Mouse (Mus musculus) monocyte, adult 5-6 weeks (primary cell): ENCODE measurements around the gene Tchhl1. TPM values are rescaled to one million over a fixed set of nuclear protein-coding genes. Genes with fewer than 3 reads are reported as not detected.

Experiments
- ATAC-seq: fragments of 153-309, 156-312 bp; replicated peaks from 2 replicates; pipeline ENCODE4 v1.8.0; 2017; ENCODE audit warnings: mild to moderate bottlenecking; ENCODE audit not compliant: low TSS enrichment, insufficient number of reproducible peaks, severe bottlenecking, poor library complexity, low FRiP score
- total RNA-seq: library from RNA; stranded (forward); fragments of 200-1000, 200-491, 200-594 nt; gene quantifications from 3 replicates; pipeline ENCODE4 v1.2.3, GENCODE M21; 2017

Tchhl1 gene
- total RNA-seq, 1 experiment from 2014 or later: not detected

DNA sequence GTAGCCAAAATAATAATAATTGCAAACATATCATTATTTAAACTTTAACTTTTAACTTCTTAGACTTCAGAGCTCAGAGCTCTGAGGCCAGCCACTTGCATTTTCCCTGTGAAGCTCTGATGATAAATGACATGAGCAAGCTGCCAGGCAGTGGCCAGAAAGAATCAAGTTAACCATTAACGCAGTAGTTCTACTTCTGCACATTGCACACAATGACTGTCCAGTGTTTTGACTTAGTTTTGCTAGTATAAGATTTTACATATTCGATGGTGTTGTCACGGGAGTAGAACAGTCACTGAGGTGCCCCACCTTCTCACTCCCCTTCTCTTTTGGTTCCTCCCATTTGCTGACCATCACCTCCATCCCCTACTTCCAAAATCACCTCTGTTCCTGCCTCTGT, 28.6 kb downstream of the Tchhl1 start:
- ATAC-seq: no peak

DNA sequence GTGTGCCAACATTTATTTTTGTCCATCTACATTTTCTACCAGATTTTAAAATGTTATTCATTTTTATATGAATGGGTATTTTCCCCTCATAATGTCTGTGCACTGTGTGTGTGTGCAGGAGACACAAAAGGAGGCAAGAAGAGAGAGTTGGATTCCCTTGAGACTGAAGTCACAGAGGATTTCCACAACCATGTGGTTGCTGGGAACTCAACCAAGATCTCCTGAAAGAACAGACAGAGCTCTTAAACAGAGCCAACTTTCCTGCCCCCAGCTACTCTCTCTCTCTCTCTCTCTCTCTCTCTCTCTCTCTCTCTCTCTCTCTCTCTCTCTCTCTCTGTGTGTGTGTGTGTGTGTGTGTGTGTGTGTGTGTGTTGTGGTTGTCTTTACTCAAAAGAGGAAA, 30.6 kb downstream of the Tchhl1 start:
- ATAC-seq: no peak

DNA sequence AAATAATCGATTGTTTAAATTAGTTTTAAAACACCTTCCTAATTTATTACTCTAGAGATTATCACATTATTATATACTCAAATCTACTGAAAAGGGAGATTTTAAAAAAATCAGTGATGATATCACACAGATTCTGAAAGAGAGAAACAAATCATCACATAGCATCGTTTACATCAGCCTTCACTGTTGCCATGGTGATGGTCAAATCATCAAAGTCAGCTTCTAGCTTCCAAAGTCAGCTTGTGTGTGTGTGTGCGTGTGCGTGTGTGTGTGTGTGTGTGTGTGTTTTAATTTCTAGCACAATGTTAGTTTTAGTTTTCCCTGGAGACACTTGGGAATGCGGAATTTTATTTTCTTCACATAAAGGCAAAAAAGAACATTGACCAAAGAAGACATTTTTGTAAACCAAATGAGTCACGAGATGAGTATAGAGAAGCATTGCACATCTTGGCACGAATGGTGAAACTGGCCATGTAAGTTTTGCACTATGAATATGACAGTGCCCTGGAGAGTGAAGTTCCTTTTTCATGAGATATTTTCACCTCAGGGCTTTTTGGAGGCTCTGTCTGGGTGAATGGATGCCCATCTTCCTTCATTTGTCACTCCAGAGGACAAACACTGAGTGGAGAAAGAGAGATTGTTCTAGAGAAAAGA, 36.1 kb downstream of the Tchhl1 start:
- ATAC-seq: no peak

DNA sequence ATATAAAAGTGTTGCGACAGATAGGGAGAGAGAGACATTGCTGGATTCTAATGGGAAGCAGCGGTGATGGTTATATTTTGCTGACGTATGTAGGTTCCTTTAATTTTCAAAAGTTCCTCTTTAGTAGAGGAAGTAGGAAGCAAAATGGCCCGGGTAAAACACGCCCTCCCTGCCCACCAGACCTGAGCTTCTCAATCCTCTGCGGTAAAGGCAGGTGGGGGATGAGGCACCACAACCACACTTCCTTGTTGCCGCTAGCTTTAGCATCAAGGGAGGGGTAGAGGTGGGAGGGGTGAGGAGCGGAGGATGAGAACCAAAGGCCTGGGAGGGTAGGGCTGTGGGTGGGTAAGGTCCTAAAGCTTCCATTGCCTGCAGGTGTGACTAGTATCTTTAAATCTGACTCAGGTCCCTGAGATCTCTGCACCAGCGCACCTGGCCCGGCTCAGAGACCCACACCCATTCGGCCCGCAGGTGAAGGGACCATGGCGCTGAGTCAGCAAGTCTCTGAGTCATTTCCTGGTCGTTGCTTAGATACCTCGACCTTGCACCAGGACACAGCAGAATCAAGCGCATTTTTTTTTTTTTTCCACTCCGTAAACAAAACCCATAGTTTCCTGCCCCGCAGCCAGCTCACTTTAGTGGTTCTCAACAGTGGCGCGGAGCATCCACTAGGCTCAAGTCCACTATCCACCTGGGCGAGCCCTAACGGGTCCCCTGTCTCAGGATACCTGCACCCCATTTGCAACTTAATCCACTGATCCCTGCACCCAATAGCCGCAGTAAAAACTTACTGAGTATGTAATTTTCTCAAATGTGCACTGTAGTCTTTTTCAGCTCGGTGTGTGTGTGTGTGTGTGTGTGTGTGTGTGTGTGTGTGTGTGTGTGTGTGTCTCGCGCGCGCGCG, 37.7 kb downstream of the Tchhl1 start:
- peak; percentile 98 for ATAC-seq

DNA sequence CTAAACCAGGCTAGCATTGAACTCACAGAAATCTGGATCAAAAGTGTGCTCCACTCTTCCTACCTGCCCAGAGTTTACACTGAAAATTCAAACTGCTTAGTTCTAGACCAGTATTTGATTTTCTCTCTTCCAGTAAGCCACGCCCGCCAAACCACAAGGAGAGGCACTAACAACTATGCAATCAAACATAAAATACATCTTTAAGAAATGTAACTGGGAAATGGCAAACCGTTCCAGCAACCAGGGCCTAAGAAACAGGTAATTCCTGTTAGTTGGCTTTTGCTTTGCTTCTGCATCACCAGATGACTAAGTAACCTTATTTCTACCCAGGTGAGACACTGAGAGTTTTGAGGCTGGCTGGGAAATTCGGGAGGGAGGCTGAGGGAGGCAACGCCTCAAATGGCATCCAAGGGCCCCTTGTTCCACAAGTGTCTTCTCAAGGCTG, 38.3 kb downstream of the Tchhl1 start:
- no peak for ATAC-seq

DNA sequence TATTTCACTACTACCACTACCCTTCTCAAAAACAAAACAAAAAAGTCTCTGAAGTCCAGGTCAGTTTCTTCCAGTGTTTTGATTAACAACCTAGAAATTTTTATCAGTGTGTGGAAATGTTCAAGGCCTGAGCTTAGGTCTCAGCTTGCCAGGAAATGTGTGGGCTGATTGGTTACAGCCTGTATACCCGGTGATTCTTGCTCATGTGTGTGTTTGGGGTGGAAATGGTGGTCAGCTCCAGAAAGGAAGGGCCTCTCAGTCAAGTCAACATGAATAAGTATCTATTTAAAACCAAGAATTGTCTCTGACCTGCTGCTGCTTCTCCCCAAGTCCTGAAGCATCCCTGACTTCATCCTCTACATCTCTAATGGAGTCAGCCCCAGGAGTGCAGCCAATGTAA, 40.7 kb downstream of the Tchhl1 start:
- ATAC-seq: no peak

DNA sequence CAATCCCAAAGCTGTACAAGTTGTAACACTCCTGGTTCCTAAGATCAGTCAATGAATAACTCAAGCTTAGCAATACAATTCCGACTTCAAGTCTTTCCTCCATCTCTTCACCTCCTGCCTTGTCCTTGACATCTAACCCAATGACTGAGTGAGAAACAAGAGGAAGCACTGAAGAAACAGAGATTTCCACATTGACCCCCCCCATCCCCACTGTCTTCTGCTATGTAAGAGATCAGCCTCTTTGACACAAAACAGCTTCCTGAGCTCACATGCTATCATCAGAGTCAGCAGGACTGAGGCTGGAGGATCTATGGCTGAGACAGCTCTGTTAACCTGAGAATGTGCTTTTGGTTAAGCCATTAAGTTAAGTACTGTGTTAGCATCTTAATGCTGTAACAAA, 42.5 kb downstream of the Tchhl1 start:
- ATAC-seq: no peak

DNA sequence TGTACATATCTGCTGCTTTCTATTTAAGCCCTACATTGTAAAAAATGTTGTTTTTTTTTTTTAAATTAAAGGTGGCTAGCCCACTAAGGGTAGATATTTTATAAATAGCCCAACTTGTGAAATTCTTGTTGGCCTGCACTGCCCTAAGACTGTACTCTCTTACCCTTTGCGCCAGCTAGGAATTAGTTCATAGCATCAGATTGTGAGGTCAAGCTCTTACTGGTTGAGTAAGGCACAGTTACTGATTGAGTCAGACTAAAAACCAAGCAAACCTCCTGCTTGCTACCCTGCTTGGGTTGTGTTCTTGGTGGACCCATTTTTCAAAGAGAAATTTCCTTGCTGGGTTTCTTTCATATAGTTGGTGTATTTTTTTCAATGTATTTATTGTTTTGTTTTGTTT, 43.2 kb downstream of the Tchhl1 start:
- no peak for ATAC-seq

DNA sequence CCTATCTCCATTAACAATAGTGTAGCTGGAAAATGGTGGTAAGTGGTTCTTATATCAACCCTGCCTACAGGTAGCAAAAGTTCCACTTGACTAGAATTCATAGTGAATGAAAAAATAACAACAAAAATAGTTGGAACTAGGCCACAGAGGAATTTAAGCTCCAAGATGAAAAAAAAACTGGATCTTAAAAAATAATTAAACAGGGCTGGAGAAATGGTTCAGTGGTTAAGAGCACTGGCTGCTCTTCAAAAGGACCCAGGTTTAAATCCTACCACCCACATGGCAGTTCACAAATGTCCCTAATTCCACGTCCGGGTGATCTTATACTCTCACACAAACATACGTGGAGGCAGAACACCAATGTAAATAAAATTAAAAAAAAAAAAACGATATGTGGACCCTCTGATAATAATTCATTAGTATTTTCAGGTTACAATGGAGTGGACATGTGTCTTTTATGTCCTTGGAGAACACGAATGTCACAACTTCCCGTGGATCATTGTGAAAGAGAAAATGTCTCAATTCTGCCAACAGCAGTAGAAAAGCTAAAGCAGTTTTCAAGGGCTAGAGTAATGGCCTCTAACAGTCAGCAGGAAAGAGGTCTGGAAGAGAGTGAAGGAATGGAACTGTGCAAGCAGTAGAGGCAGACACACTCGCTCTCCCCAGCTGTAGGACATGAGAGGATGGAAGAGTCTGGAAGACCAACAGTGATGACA, 44.0 kb downstream of the Tchhl1 start:
- no peak for ATAC-seq

DNA sequence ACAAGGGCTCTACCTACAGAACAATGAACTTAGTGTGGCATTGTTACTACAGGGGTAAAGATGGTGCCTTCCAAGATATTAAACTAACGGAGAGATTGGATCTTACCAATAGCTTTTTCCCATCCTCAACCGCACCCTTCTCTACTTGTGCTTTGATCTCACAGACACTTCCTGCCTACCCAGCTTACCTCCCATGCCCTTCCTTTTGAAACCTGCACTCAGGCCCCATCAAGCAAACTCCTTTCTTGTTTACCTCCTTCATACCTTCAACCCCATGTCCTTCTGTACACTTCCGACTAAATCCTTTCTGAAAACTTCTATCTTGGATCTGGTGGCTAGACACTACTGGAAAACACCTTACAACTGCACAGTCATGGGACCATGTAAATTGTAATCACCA, 46.1 kb downstream of the Tchhl1 start:
- no peak for ATAC-seq

DNA sequence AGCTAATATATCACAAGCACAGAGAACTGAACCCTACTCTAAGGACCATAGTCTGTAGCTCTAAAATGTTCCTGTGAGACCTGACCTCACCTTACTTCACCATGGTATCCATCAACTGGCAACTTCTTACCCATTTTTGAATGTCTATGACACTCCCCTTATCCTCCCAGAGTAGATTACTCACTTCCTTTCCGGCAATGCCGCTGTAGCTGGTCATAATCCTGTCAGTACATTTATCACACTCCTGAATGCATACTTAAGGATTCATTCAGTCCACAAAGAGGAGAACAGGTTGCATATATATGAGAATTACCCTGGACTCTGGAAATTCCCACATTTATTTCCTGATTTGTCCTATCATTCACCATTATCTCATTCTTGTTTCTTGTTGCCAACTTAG, 48.8 kb downstream of the Tchhl1 start:
- no peak for ATAC-seq

DNA sequence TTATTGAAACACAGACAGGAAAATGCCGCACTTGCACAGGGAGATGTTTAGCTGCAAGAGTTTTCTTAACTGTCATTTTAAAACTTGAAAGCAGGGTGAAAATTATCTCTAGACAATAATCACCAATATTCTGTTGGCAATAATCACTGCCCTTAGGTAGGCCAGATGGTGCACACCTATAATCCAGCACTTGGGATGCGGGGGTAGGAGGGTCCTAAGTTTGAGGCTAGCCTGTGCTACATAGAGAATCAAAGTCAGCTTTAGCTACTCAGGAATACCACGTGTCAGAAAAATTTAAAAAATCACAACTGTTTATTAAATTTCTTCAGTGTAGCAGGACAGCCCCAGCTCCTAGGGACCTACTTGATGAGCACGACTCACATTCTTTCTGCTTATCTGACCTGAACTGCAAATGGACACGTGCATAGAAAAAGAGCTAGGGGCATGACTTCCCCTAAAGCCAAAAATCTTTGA, 51.3 kb downstream of the Tchhl1 start:
- no peak for ATAC-seq

DNA sequence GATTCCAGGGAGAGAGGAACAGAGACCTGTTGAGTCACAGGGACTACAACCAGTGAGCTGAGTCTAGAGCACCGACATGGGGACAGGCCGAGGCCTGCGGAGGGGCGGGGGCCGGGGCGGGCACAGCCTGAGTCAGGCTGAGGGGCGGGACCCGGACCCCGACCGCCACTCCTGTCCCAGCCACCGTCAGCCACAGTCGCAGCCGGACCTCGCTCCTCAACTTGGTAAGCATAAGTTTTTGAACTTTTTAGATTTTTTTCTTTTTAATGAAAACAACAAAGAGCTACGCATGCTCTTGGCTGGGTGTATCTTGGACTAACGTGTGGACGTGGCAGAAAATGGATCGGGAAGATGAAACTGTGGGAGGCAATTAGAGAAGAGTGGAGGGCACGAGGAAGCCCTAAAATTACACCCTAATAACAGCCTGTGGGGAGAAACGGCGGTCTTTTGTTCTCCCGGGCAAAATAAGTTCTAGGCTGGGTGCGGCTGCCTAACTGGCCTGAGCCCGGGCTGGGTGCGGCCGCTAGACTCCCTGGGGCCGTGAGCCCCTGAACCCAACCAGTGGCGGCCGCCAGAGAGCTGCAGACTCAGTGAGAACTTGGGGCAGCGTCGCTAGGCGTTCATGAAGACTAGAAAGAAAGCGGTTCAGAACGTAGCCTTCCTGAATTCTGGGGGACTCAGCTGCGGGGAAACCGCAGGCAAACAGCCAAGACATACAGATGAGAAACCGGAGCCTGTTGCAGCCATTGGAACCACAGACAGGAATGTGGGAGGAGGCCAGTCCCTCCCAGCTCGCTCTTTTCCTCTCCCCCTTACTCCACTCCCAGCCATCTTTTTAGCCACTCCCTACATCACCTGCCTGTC, 52.0 kb downstream of the Tchhl1 start, which contains the start of gene S100a11:
TSS of gene S100a11 (plus strand) at position 159 of the 864 bp plus-strand sequence.
- ATAC-seq: peak; percentile 45

Other genes with a start within 250 kb of the Tchhl1 start
- gene Flg, start 195.2 kb upstream of the Tchhl1 start, total RNA-seq: not detected in 3 replicates
- gene Hrnr, start 149.0 kb upstream of the Tchhl1 start, total RNA-seq: not detected in 3 replicates
- not detected in 3 replicates for gene Rptn, start 75.1 kb upstream of the Tchhl1 start, total RNA-seq
- gene Tchh, start 26.4 kb upstream of the Tchhl1 start, total RNA-seq: 0.29 to 0.32 TPM in 2 of 3 replicates, not detected in the other
- gene S100a11, start 51.7 kb downstream of the Tchhl1 start, total RNA-seq: 59.1 to 65.2 TPM (median 61.9 TPM) in 3 replicates
- gene S100a10, start 86.3 kb downstream of the Tchhl1 start, total RNA-seq: 811 to 1,204 TPM (median 873 TPM) in 3 replicates
- not detected in 3 replicates for gene Tdpoz2, start 183.9 kb downstream of the Tchhl1 start, total RNA-seq
- not detected in 3 replicates for gene Tdpoz1, start 207.6 kb downstream of the Tchhl1 start, total RNA-seq
- gene Gm37596, start 224.3 kb downstream of the Tchhl1 start, total RNA-seq: not detected in 3 replicates